Mouse (Mus musculus) cortical plate, adult 2 months (tissue): Measurements from ENCODE around the gene D930048N14Rik. TPM values are rescaled to one million over a fixed set of nuclear protein-coding genes. Genes with fewer than 3 reads are reported as not detected.
"Not testable (repeated sequence)": the region's sequence is repeated elsewhere in the genome, so short reads cannot be mapped to it uniquely, and the experiment has no call there.

ENCODE experiments used
- H3K27ac ChIP-seq: fragments of 200-500 bp; 2 replicates; pipeline ENCODE4 v1.5.1; 2012; ENCODE audit warnings: low read length, control low read depth, inconsistent platforms; ENCODE audit not compliant: insufficient read depth
- H3K4me1 ChIP-seq: fragments of 200-500 bp; 2 replicates; pipeline ENCODE4 v1.6.1; 2011; ENCODE audit warnings: low read length; ENCODE audit not compliant: control insufficient read depth, insufficient read depth
- H3K4me3 ChIP-seq: fragments of 200-500 bp; 2 replicates; pipeline ENCODE4 v1.5.1; 2011; ENCODE audit warnings: mild to moderate bottlenecking, low read length, control low read depth; ENCODE audit not compliant: insufficient read depth
- CTCF ChIP-seq: fragments of 200-500 bp; IDR thresholded peaks from 2 replicates; pipeline ENCODE4 v1.5.1; 2011; ENCODE audit warnings: mild to moderate bottlenecking, control low read depth, low read length; ENCODE audit not compliant: insufficient read depth; ENCODE audit errors: extremely low read depth
- POLR2A ChIP-seq: fragments of 200-500 bp; IDR thresholded peaks from 2 replicates; pipeline ENCODE4 v1.6.1; 2011; ENCODE audit warnings: mild to moderate bottlenecking, low read length, control low read depth; ENCODE audit not compliant: insufficient read depth; ENCODE audit errors: extremely low read depth
- polyA plus RNA-seq: library from polyadenylated mRNA; depleted of rRNA; stranded (reverse); fragments of >200 nt; gene quantifications from 2 replicates; pipeline ENCODE4 v1.2.3, GENCODE M21; 2012

Gene D930048N14Rik
- polyA plus RNA-seq, 1 experiment = 5.3 TPM

DNA sequence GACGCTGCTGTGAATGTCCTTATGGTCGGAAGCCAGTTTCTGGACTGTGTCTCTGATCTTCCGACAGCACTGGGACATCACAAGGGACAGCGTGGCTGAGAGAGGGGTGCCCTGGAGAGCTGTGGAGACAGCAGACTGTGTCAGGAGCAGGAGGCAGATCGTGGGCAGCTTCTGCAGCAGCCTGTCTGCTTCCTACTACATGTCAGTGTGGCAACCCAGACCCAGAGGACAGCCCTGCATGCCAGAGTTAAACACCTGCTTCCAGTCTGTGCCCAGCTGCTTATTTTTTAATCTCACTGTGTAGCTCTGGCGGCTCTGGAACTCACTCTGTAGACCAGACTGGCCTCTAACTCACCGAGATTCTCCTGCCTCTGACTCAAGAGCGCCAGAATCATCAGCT, 22.8 kb upstream of the D930048N14Rik start:
- H3K4me3 ChIP-seq = no peak overlapping the region
- peaks cover 17% of the 10 kb centered on the region for H3K4me1 ChIP-seq
- TF ChIP-seq POLR2A (no peak), CTCF (no peak)
- H3K27ac ChIP-seq = peak overlapping the region; percentile 67

DNA sequence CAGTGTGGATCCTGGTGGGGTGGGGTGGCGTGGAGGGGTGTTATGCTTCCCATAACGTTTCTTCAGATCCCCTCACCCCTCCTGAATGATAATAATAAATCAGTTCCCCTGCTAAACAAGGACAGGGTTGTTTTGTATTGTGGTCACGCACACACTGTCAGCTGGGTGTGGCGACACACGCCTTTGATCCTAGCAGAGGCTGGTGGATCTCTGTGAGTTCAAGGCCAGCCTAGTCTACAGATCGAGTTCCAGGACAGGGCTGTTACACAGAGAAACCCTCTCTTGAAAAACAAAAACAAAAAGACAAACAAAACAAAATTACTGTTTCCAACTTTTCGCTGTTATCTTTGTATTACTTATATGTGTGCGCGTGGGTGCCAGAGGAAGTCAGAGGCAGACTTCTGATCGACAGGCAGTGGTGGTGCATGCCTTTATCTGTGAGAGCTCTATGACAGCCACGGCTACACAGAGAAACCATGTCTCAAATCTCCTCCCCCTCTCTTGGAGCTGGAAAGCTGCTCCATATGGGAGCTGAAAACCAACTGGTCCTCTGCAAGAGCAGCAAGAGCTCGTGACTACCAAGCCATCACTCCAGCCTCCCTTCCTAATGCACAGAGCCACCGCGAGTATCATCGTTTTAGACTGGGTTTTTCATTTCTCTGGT, 21.0 kb upstream of the D930048N14Rik start:
- Histone ChIP-seq H3K27ac (peak overlapping the region; percentile 68), H3K4me3 (no peak overlapping the region), H3K4me1 (peaks cover 12% of the 10 kb centered on the region)
- TF ChIP-seq CTCF = no peak
- TF ChIP-seq POLR2A = no peak

DNA sequence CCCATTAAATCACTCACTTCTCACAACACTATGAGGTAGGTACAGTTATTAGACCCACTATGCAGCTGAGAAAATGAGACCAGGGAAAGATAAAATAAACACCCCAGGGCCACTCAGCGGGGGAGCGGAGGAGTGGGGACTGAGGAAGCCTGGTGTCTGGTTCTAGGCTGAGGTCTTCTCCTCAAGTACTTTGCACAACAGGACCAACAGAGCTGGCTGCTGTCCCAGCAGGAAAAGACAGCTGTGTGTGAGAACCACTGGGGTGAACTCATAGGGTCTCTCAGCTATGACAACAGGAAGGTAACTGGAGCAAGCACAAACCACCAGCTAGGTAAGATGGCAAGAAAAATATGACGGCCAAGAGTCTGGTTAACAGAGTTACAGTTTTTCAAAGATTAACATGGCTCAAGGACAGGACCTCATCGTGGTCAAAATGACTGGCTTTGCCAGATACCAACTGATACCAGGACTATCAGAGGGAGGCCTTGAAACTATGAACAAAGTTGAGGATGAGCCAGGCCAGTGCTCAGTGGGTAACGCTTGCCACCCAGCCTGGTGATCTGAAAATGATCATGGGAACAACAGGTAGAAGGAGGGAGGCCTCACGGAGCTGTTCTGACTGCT, 18.5 kb upstream of the D930048N14Rik start:
- TF ChIP-seq POLR2A = no peak
- TF ChIP-seq CTCF = no peak
- Histone ChIP-seq H3K4me3 (no peak overlapping the region), H3K27ac (no peak overlapping the region), H3K4me1 (peaks cover 14% of the 10 kb centered on the region)

GRCm38 (mm10) chr11:51633200-51633599, 17.6 kb upstream of the D930048N14Rik start:
- not testable (repeated sequence) for H3K4me3 ChIP-seq, H3K27ac ChIP-seq
- peaks cover 12% of the 10 kb centered on the region for H3K4me1 ChIP-seq

DNA sequence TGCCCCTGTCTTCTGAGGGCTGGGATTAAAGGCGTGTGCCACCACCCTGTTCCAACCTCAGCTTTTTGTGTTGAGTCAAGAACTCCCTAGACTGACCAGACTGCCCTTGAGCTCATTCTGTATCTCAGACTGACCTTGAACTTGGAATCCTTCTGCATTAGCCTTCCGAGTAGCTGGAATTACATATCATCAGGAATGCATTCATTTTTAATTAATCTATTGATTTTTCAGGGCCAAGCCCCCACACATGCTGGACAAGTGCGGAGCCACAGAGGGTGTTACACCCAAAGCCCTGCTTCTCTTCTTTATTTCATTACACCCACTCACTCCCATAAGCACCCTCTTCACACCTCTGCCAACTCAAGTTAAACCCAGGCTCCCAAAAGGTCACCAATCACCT, 17.0 kb upstream of the D930048N14Rik start:
- no peak for TF ChIP-seq POLR2A
- no peak for TF ChIP-seq CTCF
- Histone ChIP-seq H3K4me3 (no peak overlapping the region), H3K4me1 (peaks cover 12% of the 10 kb centered on the region), H3K27ac (no peak overlapping the region)

DNA sequence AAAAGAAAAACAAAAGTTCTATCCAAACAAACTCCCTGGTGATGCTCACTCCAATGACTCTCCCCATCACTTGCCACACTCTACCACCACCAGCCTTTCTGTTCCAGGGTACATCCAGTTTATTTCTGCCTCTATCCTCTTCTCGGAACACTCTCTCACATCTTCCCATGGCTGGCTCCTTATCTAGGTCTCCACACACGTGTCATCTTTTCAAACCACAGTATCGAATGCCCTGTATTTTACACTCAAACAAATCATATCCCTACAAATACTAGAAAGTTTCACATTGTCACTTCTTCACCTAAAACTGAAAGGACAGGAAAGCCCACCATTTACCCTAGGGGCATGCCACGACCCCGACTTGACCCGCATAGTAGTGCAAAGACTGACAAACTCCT, 15.6 kb upstream of the D930048N14Rik start:
- TF ChIP-seq POLR2A (no peak), CTCF (no peak)
- peak overlapping the region; percentile 72 for H3K4me3 ChIP-seq
- H3K4me1 ChIP-seq = peaks cover 9% of the 10 kb centered on the region
- H3K27ac ChIP-seq = peak overlapping the region; percentile 68

DNA sequence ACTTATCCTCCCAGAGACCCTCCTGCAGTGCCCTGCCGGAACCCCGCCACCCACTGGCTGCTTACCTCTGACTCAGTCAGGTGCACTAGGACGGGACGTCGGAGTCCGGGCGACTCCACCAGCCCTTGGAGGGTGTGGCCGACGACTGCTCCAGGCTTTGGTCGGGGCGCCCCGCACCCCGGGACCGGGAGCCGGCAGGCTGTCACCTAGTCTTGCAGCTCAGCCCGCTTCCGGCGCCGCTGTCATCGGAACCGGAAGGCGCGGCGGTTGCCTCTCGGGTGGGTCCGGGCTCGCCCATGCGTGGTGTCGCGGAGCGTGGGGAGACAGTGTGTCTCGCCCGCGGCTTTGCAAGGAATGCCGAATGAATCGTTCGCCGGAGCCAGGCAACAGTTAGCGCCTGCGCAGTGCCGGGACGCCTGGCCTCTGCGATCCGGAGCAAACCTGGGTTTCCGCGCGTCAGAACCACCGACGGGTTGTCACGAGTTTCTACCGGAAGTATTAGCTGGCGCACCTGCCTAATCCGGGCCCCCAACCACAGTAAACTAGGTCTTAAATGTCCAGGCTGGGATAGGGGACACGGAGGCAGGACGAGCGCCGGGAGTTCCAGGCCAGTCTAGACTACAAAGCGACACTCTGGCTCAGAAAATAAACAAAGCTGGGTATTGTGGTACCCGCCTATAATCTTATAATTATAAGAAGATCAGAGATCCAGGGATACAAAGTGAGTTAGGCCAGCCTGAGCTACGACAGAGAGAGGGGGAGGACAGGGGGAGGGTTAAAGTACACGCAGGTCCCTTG, 15.0 kb upstream of the D930048N14Rik start, which contains the start of gene Rmnd5b:
Rmnd5b (minus strand) TSS at position 372 of the 798 bp plus-strand sequence.
- Histone ChIP-seq H3K4me3 (peak within 1 kb of the TSS; percentile 72), H3K27ac (peak within 1 kb of the TSS; percentile 68), H3K4me1 (peaks cover 7% of the 10 kb centered on the region)
- peak; percentile 87 for TF ChIP-seq POLR2A
- TF ChIP-seq CTCF = no peak

DNA sequence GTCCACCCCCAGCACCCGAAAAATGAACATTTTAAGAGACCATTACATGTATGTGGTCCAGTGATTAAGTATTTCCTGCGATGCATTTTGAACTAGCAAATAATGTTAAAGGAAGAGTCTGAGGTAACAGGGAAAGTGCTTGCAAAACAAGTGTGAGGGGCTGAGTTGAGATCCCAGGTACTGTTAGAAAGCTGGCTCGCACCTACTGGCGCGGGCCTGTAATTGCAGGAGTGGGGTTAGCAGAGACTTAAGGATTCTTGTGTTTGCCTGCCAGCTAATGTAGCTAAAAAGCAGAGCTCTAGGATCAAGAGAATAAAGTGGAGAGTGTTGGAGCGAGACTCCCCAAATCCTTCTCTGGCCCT, 14.4 kb upstream of the D930048N14Rik start:
- H3K27ac ChIP-seq = peak overlapping the region; percentile 68
- H3K4me3 ChIP-seq = peak overlapping the region; percentile 72
- peak; percentile 59 for TF ChIP-seq CTCF
- no peak for TF ChIP-seq POLR2A
- H3K4me1 ChIP-seq = peaks cover 3% of the 10 kb centered on the region; the same call in 1 of the 2 replicates

GRCm38 (mm10) chr11:51637971-51638414, 12.8 kb upstream of the D930048N14Rik start:
- Histone ChIP-seq H3K4me1 (0 out of 2 replicates have a peak, but pooled peaks cover 1% of the 10 kb centered on the region), H3K4me3 (no peak overlapping the region), H3K27ac (peak overlapping the region; percentile 32; the same call in 1 of the 2 replicates)
- TF ChIP-seq CTCF (no peak), POLR2A (no peak)
